ENCODE assay signal across 21 mouse cellular contexts in genomic region chr9:116373396-116373795, GRCm38 (mm10).
DNase-seq lines count a peak whose midpoint lies in the region; ATAC-seq and TF ChIP-seq lines count a peak whose summit lies in the region.
"Had no signal": no experiment of that assay in that cellular context is flagged by ENCODE, and none has a peak within 500 bp of the region (broad histone marks: within the 10 kb centered on the region; RNA-seq: fewer than 3 reads in every experiment).

No protein-coding gene starts in this region.

- peaks cover 8% of the 10 kb centered on the region; the same call in 1 of the 2 replicates for H3K4me1 ChIP-seq in forebrain, embryonic 14.5 days (ENCODE audit: control insufficient read depth, insufficient read depth, low read length)
- H3K4me1 ChIP-seq in forebrain, embryonic 11.5 days (replicated peaks; ENCODE audit: control insufficient read depth, insufficient read depth, low read length) = no peaks in the 10 kb centered on the region
- H3K4me1 ChIP-seq in midbrain, embryonic 14.5 days (ENCODE audit: control insufficient read depth, insufficient read depth, low read length) = no peaks in the 10 kb centered on the region
- H3K4me1 ChIP-seq in midbrain, embryonic 16.5 days (ENCODE audit: control insufficient read depth, insufficient read depth, low read length) = no peaks in the 10 kb centered on the region
- peaks cover 12% of the 10 kb centered on the region for H3K4me1 ChIP-seq in neural tube, embryonic 15.5 days

- no peaks in the 10 kb centered on the region for H3K27me3 ChIP-seq in forebrain, embryonic 14.5 days (replicated peaks; ENCODE audit: control insufficient read depth, insufficient read depth, low read length)
- no peaks in the 10 kb centered on the region for H3K27me3 ChIP-seq in forebrain, embryonic 11.5 days (ENCODE audit: control insufficient read depth, insufficient read depth, low read length)
- H3K27me3 ChIP-seq in midbrain, embryonic 14.5 days (ENCODE audit: control insufficient read depth, insufficient read depth, low read length) = no peaks in the 10 kb centered on the region
- H3K27me3 ChIP-seq in midbrain, embryonic 16.5 days (ENCODE audit: control insufficient read depth, insufficient read depth, low read depth, low read length) = no peaks in the 10 kb centered on the region
- no peaks in the 10 kb centered on the region for H3K27me3 ChIP-seq in neural tube, embryonic 15.5 days (replicated peaks)
- H3K27me3 ChIP-seq: forebrain, embryonic 13.5 days; hindbrain, embryonic 12.5 days; hindbrain, embryonic 15.5 days had no signal

- no peaks in the 10 kb centered on the region for H3K9me3 ChIP-seq in forebrain, embryonic 14.5 days (replicated peaks; ENCODE audit: control insufficient read depth, low read length)
- H3K9me3 ChIP-seq in forebrain, embryonic 11.5 days (ENCODE audit: control insufficient read depth, low read length) = no peaks in the 10 kb centered on the region
- H3K9me3 ChIP-seq in midbrain, embryonic 14.5 days (ENCODE audit: control insufficient read depth, low read length) = no peaks in the 10 kb centered on the region
- H3K9me3 ChIP-seq in midbrain, embryonic 16.5 days (replicated peaks; ENCODE audit: control insufficient read depth, low read length, poor library complexity, severe bottlenecking) = no peaks in the 10 kb centered on the region
- H3K9me3 ChIP-seq in neural tube, embryonic 15.5 days (replicated peaks) = no peaks in the 10 kb centered on the region
- H3K9me3 ChIP-seq: forebrain, embryonic 13.5 days; hindbrain, embryonic 12.5 days; hindbrain, embryonic 15.5 days had no signal

- no peak overlapping the region for H3K9ac ChIP-seq in forebrain, embryonic 14.5 days (ENCODE audit: low read length)
- no peak overlapping the region for H3K9ac ChIP-seq in forebrain, embryonic 11.5 days (ENCODE audit: low read length)
- H3K9ac ChIP-seq in midbrain, embryonic 14.5 days (replicated peaks; ENCODE audit: low read length) = no peak overlapping the region
- no peak overlapping the region for H3K9ac ChIP-seq in midbrain, embryonic 16.5 days (ENCODE audit: low read depth, low read length)
- H3K9ac ChIP-seq in neural tube, embryonic 15.5 days (replicated peaks) = no peak overlapping the region
- H3K9ac ChIP-seq: forebrain, embryonic 13.5 days; hindbrain, embryonic 12.5 days; hindbrain, embryonic 15.5 days had no signal

- no peak for TF ChIP-seq CTCF in brain, embryonic 14.5 days (IDR thresholded peaks at IDR 0.05; ENCODE audit: borderline replicate concordance, extremely low read depth, insufficient read depth, insufficient read length)

- TF ChIP-seq POLR2A in brain, embryonic 14.5 days (IDR thresholded peaks at IDR 0.05; ENCODE audit: borderline replicate concordance, extremely low read depth, insufficient read depth, insufficient read length, poor library complexity, severe bottlenecking) = no peak

- no peak overlapping the region for H3K27ac ChIP-seq in forebrain, embryonic 14.5 days (ENCODE audit: low read depth, low read length)
- H3K27ac ChIP-seq in forebrain, embryonic 11.5 days (ENCODE audit: low read depth, low read length) = no peak overlapping the region
- H3K27ac ChIP-seq in midbrain, embryonic 14.5 days (replicated peaks; ENCODE audit: low read depth, low read length) = no peak overlapping the region
- no peak overlapping the region for H3K27ac ChIP-seq in midbrain, embryonic 16.5 days (ENCODE audit: low read length)
- H3K27ac ChIP-seq in neural tube, embryonic 15.5 days (replicated peaks) = no peak overlapping the region
- H3K27ac ChIP-seq: forebrain, embryonic 13.5 days; hindbrain, embryonic 12.5 days; hindbrain, embryonic 15.5 days had no signal

- H3K36me3 ChIP-seq in forebrain, embryonic 14.5 days (ENCODE audit: control insufficient read depth, insufficient read depth, low read length) = no peaks in the 10 kb centered on the region
- no peaks in the 10 kb centered on the region for H3K36me3 ChIP-seq in forebrain, embryonic 11.5 days (ENCODE audit: control insufficient read depth, insufficient read depth, low read length)
- no peaks in the 10 kb centered on the region for H3K36me3 ChIP-seq in midbrain, embryonic 14.5 days (ENCODE audit: control insufficient read depth, insufficient read depth, low read length)
- H3K36me3 ChIP-seq in midbrain, embryonic 16.5 days (ENCODE audit: control insufficient read depth, insufficient read depth, low read length) = no peaks in the 10 kb centered on the region
- H3K36me3 ChIP-seq in neural tube, embryonic 15.5 days = no peaks in the 10 kb centered on the region
- H3K36me3 ChIP-seq: hindbrain, embryonic 12.5 days; hindbrain, embryonic 15.5 days had no signal

- 65% methylated on average over 3 of the region's 3 CpGs for WGBS in forebrain, embryonic 14.5 days
- WGBS in forebrain, embryonic 11.5 days = 74% methylated on average over 3 of the region's 3 CpGs
- 56% methylated on average over 3 of the region's 3 CpGs for WGBS in midbrain, embryonic 14.5 days
- 41% methylated on average over 3 of the region's 3 CpGs for whole genome bisulfite sequencing in midbrain, embryonic 16.5 days
- 58% methylated on average over 3 of the region's 3 CpGs for WGBS in neural tube, embryonic 15.5 days

- ATAC-seq in forebrain, embryonic 14.5 days = no peak
- ATAC-seq in forebrain, embryonic 11.5 days (replicated peaks; ENCODE audit: low FRiP score) = no peak
- no peak for ATAC-seq in midbrain, embryonic 14.5 days (ENCODE audit: low FRiP score, low TSS enrichment)
- ATAC-seq in midbrain, embryonic 16.5 days = no peak
- no peak for ATAC-seq in neural tube, embryonic 15.5 days (ENCODE audit: low FRiP score)
- ATAC-seq: CD4-positive, CD25-positive, alpha-beta regulatory T cell, adult 4 months; forebrain, embryonic 13.5 days; intestine, postnatal 0 days had no signal

- H3K4me2 ChIP-seq in forebrain, embryonic 14.5 days (ENCODE audit: low read length) = no peak overlapping the region
- no peak overlapping the region for H3K4me2 ChIP-seq in forebrain, embryonic 11.5 days (ENCODE audit: low read depth, low read length, severe bottlenecking)
- H3K4me2 ChIP-seq in midbrain, embryonic 14.5 days (ENCODE audit: low read length) = no peak overlapping the region
- H3K4me2 ChIP-seq in midbrain, embryonic 16.5 days (ENCODE audit: low read length) = no peak overlapping the region
- H3K4me2 ChIP-seq in neural tube, embryonic 15.5 days = no peak overlapping the region
- H3K4me2 ChIP-seq: forebrain, embryonic 13.5 days; heart, embryonic 11.5 days; hindbrain, embryonic 12.5 days; hindbrain, embryonic 15.5 days had no signal

- peak; percentile 16 for DNase-seq in forebrain, embryonic 14.5 days (ENCODE audit: low spot score)
- no peak for DNase-seq in forebrain, embryonic 11.5 days (ENCODE audit: low spot score)
- peak; percentile 40 for DNase-seq in midbrain, embryonic 14.5 days
- DNase-seq in brain, embryonic 14.5 days (ENCODE audit: low read depth) = peak; percentile 57
- DNase-seq in cerebellum, postnatal 36 days = no peak
- no peak for DNase-seq in adrenal gland, postnatal 10 days
- DNase-seq: adrenal gland, postnatal 14 days; B cell, adult 2 months; cerebellum, adult 11-12 months; cerebellum, adult 8-10 months; cerebellum, postnatal 10 days; gastrocnemius, postnatal 10 days; gastrocnemius, postnatal 36 days had no signal

- H3K4me3 ChIP-seq in forebrain, embryonic 14.5 days (ENCODE audit: low read depth, low read length) = no peak overlapping the region
- no peak overlapping the region for H3K4me3 ChIP-seq in forebrain, embryonic 11.5 days (ENCODE audit: low read depth, low read length)
- no peak overlapping the region for H3K4me3 ChIP-seq in midbrain, embryonic 14.5 days (replicated peaks; ENCODE audit: low read depth, low read length)
- no peak overlapping the region for H3K4me3 ChIP-seq in midbrain, embryonic 16.5 days (ENCODE audit: low read depth, low read length)
- no peak overlapping the region for H3K4me3 ChIP-seq in neural tube, embryonic 15.5 days (replicated peaks)
- H3K4me3 ChIP-seq: forebrain, embryonic 13.5 days; hindbrain, embryonic 12.5 days; hindbrain, embryonic 15.5 days had no signal

Comparison
In these comparisons a context has a peak if more than half of its experiments do, and no peak if none do; other contexts are left out.
1. DNase-seq: peak in forebrain, embryonic 14.5 days (single experiment), midbrain, embryonic 14.5 days (single experiment) and brain, embryonic 14.5 days (single experiment); none in forebrain, embryonic 11.5 days (single experiment), cerebellum, postnatal 36 days (0 of 2) and adrenal gland, postnatal 10 days (single experiment).